In the genomic region with DNA sequence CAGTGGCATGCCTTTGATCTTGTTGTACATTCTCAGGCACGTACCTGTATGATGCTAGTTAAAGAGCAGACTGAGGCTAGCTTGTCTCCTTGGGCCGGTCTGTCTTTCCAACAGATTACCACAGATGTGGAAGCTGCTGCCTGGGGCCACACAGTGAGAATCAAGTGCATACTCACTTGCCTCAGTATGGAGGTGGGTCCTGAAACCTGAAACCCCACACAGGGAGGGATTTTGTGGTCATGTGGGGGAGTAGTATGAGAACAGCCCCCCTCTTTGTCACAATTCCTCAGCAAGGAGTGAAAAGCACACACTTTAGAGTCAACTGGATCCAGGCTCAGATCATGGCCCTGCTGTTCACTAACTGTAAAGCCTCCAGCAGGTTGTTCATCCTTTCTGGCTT, we compare ENCODE assay signal across 23 mouse cellular contexts.
DNase-seq lines count a peak whose midpoint lies in the region; ATAC-seq lines count a peak whose summit lies in the region.
"Had no signal": no experiment of that assay in that cellular context is flagged by ENCODE, and none has a peak within 500 bp of the region (broad histone marks: within the 10 kb centered on the region; RNA-seq: fewer than 3 reads in every experiment).

No protein-coding gene starts in this region.

- H3K4me1 ChIP-seq in forebrain, embryonic 13.5 days: peaks cover 49% of the 10 kb centered on the region
- peaks cover 48% of the 10 kb centered on the region for H3K4me1 ChIP-seq in forebrain, embryonic 10.5 days
- H3K4me1 ChIP-seq in midbrain, embryonic 13.5 days (replicated peaks): peaks cover 35% of the 10 kb centered on the region
- peaks cover 33% of the 10 kb centered on the region for H3K4me1 ChIP-seq in midbrain, embryonic 10.5 days
- H3K4me1 ChIP-seq: megakaryocyte, embryonic 14.5 days had no signal

- H3K9me3 ChIP-seq in forebrain, embryonic 13.5 days (replicated peaks): no peaks in the 10 kb centered on the region
- no peaks in the 10 kb centered on the region for H3K9me3 ChIP-seq in forebrain, embryonic 10.5 days
- no peaks in the 10 kb centered on the region for H3K9me3 ChIP-seq in midbrain, embryonic 13.5 days
- no peaks in the 10 kb centered on the region for H3K9me3 ChIP-seq in midbrain, embryonic 10.5 days (replicated peaks)

- ATAC-seq in forebrain, embryonic 13.5 days: no peak
- no peak for ATAC-seq in midbrain, embryonic 13.5 days
- no peak for ATAC-seq in erythroblast, adult 5-6 weeks (replicated peaks; ENCODE audit: low FRiP score, poor library complexity, severe bottlenecking)
- ATAC-seq: activated CD4-positive, CD25-positive, alpha-beta regulatory T cell, adult 4 months; hindbrain, embryonic 16.5 days; intestine, postnatal 0 days had no signal

- H3K4me2 ChIP-seq in forebrain, embryonic 13.5 days: no peak overlapping the region
- no peak overlapping the region for H3K4me2 ChIP-seq in midbrain, embryonic 13.5 days (replicated peaks)
- H3K4me2 ChIP-seq: heart, embryonic 11.5 days; liver, embryonic 11.5 days had no signal

- no peak for DNase-seq in forebrain, embryonic 10.5 days (ENCODE audit: extremely low spot score, low spot score)
- DNase-seq in midbrain, embryonic 10.5 days (ENCODE audit: low spot score): no peak
- DNase-seq in forelimb bud, embryonic 11.5 days (ENCODE audit: low read depth, low spot score): peak; percentile 35
- no peak for DNase-seq in adrenal gland, postnatal 4 days (ENCODE audit: low spot score in 2 of 2)
- DNase-seq: adrenal gland, postnatal 14 days; cerebellum, adult 11-12 months; cerebellum, postnatal 14 days; embryo, embryonic 11 days; heart, postnatal 10 days; lung, adult 2 months; thymus, postnatal 36 days had no signal

- H3K27me3 ChIP-seq in forebrain, embryonic 13.5 days: 0 out of 2 replicates have a peak, but pooled peaks cover 2% of the 10 kb centered on the region
- H3K27me3 ChIP-seq in forebrain, embryonic 10.5 days (ENCODE audit: poor library complexity, severe bottlenecking): peaks cover 9% of the 10 kb centered on the region; the same call in 1 of the 2 replicates
- H3K27me3 ChIP-seq in midbrain, embryonic 13.5 days: no peaks in the 10 kb centered on the region
- no peaks in the 10 kb centered on the region; the same call in 1 of the 2 replicates for H3K27me3 ChIP-seq in midbrain, embryonic 10.5 days (ENCODE audit: low read depth, poor library complexity, severe bottlenecking)
- H3K27me3 ChIP-seq: megakaryocyte, embryonic 14.5 days had no signal

- no peak overlapping the region for H3K4me3 ChIP-seq in forebrain, embryonic 13.5 days
- no peak overlapping the region for H3K4me3 ChIP-seq in forebrain, embryonic 10.5 days
- H3K4me3 ChIP-seq in midbrain, embryonic 13.5 days (replicated peaks): no peak overlapping the region
- H3K4me3 ChIP-seq in midbrain, embryonic 10.5 days: no peak overlapping the region
- H3K4me3 ChIP-seq: erythroblast, embryonic 14.5 days; megakaryocyte, embryonic 14.5 days had no signal

- H3K9ac ChIP-seq in forebrain, embryonic 13.5 days: no peak overlapping the region
- no peak overlapping the region for H3K9ac ChIP-seq in midbrain, embryonic 13.5 days (replicated peaks)

- H3K27ac ChIP-seq in forebrain, embryonic 13.5 days: peak overlapping the region; percentile 78
- no peak overlapping the region for H3K27ac ChIP-seq in forebrain, embryonic 10.5 days
- H3K27ac ChIP-seq in midbrain, embryonic 13.5 days: peak overlapping the region; percentile 80
- H3K27ac ChIP-seq in midbrain, embryonic 10.5 days (replicated peaks): no peak overlapping the region
- H3K27ac ChIP-seq: kidney, postnatal 0 days had no signal

- WGBS in forebrain, embryonic 13.5 days: 52% methylated on average over 2 of the region's 2 CpGs
- WGBS in forebrain, embryonic 10.5 days: 56% methylated on average over 2 of the region's 2 CpGs
- WGBS in midbrain, embryonic 13.5 days: 74% methylated on average over 2 of the region's 2 CpGs
- 49% methylated on average over 2 of the region's 2 CpGs for WGBS in midbrain, embryonic 10.5 days

- no peaks in the 10 kb centered on the region for H3K36me3 ChIP-seq in forebrain, embryonic 13.5 days (ENCODE audit: poor library complexity, severe bottlenecking)
- H3K36me3 ChIP-seq in forebrain, embryonic 10.5 days (replicated peaks): no peaks in the 10 kb centered on the region
- H3K36me3 ChIP-seq in midbrain, embryonic 13.5 days: no peaks in the 10 kb centered on the region
- H3K36me3 ChIP-seq in midbrain, embryonic 10.5 days: no peaks in the 10 kb centered on the region
- H3K36me3 ChIP-seq: G1E had no signal

Comparison
In these comparisons a context has a peak if more than half of its experiments do, and no peak if none do; other contexts are left out.
1. H3K27ac ChIP-seq: peak in forebrain, embryonic 13.5 days (single experiment) and midbrain, embryonic 13.5 days (single experiment); none in forebrain, embryonic 10.5 days (single experiment) and midbrain, embryonic 10.5 days (single experiment).